Mouse (Mus musculus) Patski (cell line): ENCODE results near the gene Oas1d. TPM values are rescaled to one million over a fixed set of nuclear protein-coding genes. Genes with fewer than 3 reads are reported as not detected.
"Not testable (repeated sequence)": the region's sequence is repeated elsewhere in the genome, so short reads cannot be mapped to it uniquely, and the experiment has no call there.

Source experiments
- ATAC-seq: fragments of 100-300 bp; one replicate; pipeline ENCODE4 v1.8.0; 2021
- CTCF ChIA-PET: fragments of 350-600 bp; sonication (Branson Sonifier 250); formaldehyde crosslinking; loops from one replicate; lab custom pipeline; 2022; ENCODE audit warnings: inconsistent platforms; lab: Charles Lee
- POLR2A ChIA-PET: fragments of 350-600 bp; sonication (Branson Sonifier 250); formaldehyde crosslinking; loops from one replicate; lab custom pipeline; 2022; ENCODE audit warnings: antibody characterized with exemption, inconsistent platforms; lab: Charles Lee
- DNase-seq: peaks from one replicate; pipeline ENCODE4 v3.0.0-alpha.2; 2011; ENCODE audit warnings: low read depth, low spot score
- H3K27me3 ChIP-seq: fragments of 371-371 bp; one replicate; pipeline ENCODE4 v1.5.1; 2021
- CTCF ChIP-seq: fragments of 100-300 bp; IDR thresholded peaks from one replicate; pipeline ENCODE4 v1.5.1; 2021
- in situ Hi-C: fragments of 300-500 bp; cut with MboI; formaldehyde crosslinking; loops from 3 replicates; pipeline ENCODE4 v1.11.1; 2018; ENCODE audit warnings: low pct_unique_long_range_greater_than_20kb, mixed read lengths
- polyA plus RNA-seq: library from polyadenylated mRNA; unstranded; gene quantifications from one replicate; pipeline ENCODE4 v1.2.3, GENCODE M21; 2021

Oas1d gene
- polyA plus RNA-seq, 1 experiment from 2014 or later = not detected

DNA sequence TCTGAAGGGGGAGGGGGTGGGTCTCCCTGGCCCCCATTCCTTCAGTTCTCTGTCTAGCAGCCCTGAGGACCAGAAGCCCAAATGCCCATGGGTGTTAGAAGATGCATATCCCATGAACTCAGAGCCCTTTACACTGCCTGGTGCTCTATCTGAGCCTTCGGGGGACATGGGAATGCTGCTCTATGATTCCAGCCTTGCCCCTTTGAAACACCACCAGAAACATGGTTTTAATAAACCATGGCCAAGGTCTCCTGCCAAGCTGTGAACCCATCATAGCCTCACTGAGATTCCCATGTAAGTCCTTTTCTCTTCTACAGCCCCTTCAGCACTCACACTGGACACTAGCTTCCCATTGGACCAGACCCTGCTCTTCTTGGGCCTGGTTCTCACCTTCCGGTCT, 24.3 kb upstream of the Oas1d start:
- POLR2A ChIA-PET = no interaction called here
- CTCF ChIA-PET = no interaction called here
- DNase-seq (no peak), ATAC-seq (no peak)
- H3K27me3 ChIP-seq = no peaks in the 10 kb centered on the region
- in situ Hi-C loops = loop anchor here (5.0 kb wide), 1 partner anchor 93 kb away; the partner anchor contains the start of gene Oas1e
- TF ChIP-seq CTCF = no peak

- no peak for DNase-seq
- POLR2A ChIA-PET = no interaction called here
- ATAC-seq = no peak
- TF ChIP-seq CTCF = no peak
- H3K27me3 ChIP-seq = no peaks in the 10 kb centered on the region
- CTCF ChIA-PET = no interaction called here
- in situ Hi-C loops = loop anchor here (5.0 kb wide), 1 partner anchor 94 kb away; the partner anchor contains the start of gene Oas1e
Measured at GRCm38 (mm10) chr5:120890991-120891390, 23.3 kb upstream of the Oas1d start.

- ATAC-seq, H3K27me3 ChIP-seq, CTCF ChIA-PET, DNase-seq, POLR2A ChIA-PET: not testable (repeated sequence)
- in situ Hi-C loops = loop anchor here (5.0 kb wide), 1 partner anchor 94 kb away; the partner anchor contains the start of gene Oas1e
Measured at GRCm38 (mm10) chr5:120891566-120892242, 22.6 kb upstream of the Oas1d start.

GRCm38 (mm10) chr5:120892243-120892660, 22.1 kb upstream of the Oas1d start:
- no peak for TF ChIP-seq CTCF
- ATAC-seq (no peak), DNase-seq (no peak)
- CTCF ChIA-PET = no interaction called here
- POLR2A ChIA-PET = no interaction called here
- in situ Hi-C loops = loop anchor here (5.0 kb wide), 1 partner anchor 95 kb away; the partner anchor contains the start of gene Oas1e
- H3K27me3 ChIP-seq = no peaks in the 10 kb centered on the region

DNA sequence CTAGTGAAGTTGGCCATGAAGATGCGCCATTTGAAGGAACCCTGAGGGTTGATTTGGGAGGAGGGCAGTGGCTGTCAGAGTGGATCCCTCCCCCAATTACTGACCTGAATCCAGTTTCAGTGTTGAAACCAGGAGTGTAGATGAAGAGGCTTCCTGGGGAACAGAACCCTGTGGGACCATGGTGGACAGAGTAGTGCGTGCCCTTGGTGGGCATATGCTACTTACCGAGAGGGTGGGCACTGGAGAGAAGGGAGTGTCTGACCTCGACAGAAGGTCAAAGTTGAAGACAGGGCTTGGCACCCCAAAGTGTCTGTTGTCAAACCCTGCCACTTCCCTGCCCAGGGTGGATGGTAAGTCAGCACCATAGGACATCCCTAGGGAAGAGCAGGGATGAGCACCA, 20.5 kb upstream of the Oas1d start:
- DNase-seq = not testable (repeated sequence)
- in situ Hi-C loops = loop anchor here (5.0 kb wide), 1 partner anchor 97 kb away; the partner anchor contains the start of gene Oas1e

GRCm38 (mm10) chr5:120894692-120895091, 19.6 kb upstream of the Oas1d start:
- H3K27me3 ChIP-seq, CTCF ChIA-PET, DNase-seq, POLR2A ChIA-PET, ATAC-seq: not testable (repeated sequence)
- in situ Hi-C loops = loop anchor here (5.0 kb wide), 1 partner anchor 97 kb away; the partner anchor contains the start of gene Oas1e

More for the DNA sequence above, 20.5 kb upstream of the Oas1d start:
- H3K27me3 ChIP-seq, CTCF ChIA-PET, POLR2A ChIA-PET, ATAC-seq: not testable (repeated sequence)

DNA sequence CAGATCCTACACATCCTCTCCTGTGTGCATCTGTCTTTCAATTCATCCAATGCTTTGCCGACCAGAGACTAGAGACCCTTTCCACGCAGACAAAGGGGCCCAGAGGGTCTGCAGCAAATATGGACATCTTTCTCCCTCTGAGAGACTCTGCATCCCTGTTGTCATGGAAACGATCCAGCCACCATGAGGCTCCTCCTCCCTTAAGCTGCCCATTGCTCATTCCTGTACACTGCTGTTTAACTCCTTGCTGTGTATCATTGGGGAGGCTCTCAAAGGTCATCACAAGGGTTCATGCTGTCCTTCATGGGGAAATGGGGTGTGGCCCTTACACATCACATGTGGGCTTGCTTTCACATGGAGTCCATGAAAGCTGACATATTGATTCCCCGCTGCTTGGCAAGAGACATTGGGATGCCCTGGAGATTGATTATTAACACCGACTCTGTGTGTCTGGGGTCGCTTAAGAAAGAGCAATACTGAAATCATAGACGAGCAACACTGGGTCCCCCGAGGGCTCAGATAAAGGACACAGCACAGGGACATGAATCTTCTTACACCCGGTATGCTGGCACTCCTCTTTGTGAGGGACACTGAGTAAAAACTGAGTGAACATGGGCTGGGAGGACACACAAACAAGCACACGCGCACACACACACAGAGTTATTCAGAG, 19.0 kb upstream of the Oas1d start:
- DNase-seq = no peak
- ChIA-PET POLR2A (no interaction called here), CTCF (no interaction called here)
- no peaks in the 10 kb centered on the region for H3K27me3 ChIP-seq
- in situ Hi-C loops = no loop called here
- ATAC-seq = no peak
- TF ChIP-seq CTCF = no peak

- POLR2A ChIA-PET = interaction anchor here (0.6 kb wide), 1 partner anchor 40 kb away, joined by 3 read pairs; no protein-coding TSS in a partner anchor
- ATAC-seq (no peak), DNase-seq (no peak)
- in situ Hi-C loops = no loop called here
- TF ChIP-seq CTCF = no peak
- CTCF ChIA-PET = no interaction called here
- peaks cover 4% of the 10 kb centered on the region for H3K27me3 ChIP-seq
Measured at GRCm38 (mm10) chr5:120898307-120898706, 16.0 kb upstream of the Oas1d start.

DNA sequence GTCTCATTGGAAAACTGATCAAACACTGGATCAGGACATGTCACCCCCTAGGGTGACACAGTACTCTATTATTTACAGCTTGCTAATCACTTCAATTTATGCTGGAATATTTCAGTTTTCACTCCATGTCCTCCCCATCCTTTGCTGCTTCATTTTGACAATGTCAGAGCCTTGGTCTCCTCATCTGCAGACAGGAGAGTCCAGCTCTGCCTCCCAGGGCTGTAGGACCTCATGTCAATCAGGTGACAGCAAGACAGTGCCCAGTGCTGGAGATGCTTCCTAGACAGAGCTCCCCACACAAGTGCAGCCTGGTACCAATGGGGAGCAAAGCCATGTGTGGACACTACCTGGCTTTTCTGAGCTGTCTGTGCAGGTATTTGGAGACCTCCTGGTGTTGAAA, 15.6 kb upstream of the Oas1d start:
- no peak for DNase-seq
- H3K27me3 ChIP-seq = peaks cover 4% of the 10 kb centered on the region
- in situ Hi-C loops = no loop called here
- ChIA-PET CTCF (no interaction called here), POLR2A (interaction anchor here (0.6 kb wide), 1 partner anchor 40 kb away, joined by 3 read pairs; no protein-coding TSS in a partner anchor)
- no peak for ATAC-seq
- TF ChIP-seq CTCF = no peak

- DNase-seq (no peak), ATAC-seq (no peak)
- ChIA-PET CTCF (no interaction called here), POLR2A (no interaction called here)
- in situ Hi-C loops = no loop called here
- peaks cover 8% of the 10 kb centered on the region for H3K27me3 ChIP-seq
- TF ChIP-seq CTCF = no peak
Measured at GRCm38 (mm10) chr5:120900666-120901065, 13.7 kb upstream of the Oas1d start.

DNA sequence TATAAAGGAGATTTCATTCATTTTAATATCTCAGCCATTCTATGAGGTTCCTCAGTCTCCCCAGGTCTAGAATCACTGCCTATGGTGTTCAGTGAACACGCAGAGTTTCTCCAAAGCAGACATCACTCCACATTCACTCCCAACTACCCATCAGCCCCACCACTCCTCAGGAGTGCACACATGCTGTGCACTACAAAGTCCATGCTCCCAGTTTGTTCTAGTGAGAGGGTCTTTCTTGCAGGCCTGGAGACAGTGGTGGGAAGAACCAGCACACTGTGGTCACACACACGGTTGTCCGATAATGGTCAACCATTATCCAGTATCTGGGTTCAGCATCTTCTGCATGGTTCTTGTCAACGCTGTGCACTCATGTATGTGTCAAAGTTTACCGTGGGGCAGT, 12.3 kb upstream of the Oas1d start:
- no peak for DNase-seq
- TF ChIP-seq CTCF = no peak
- peaks cover 8% of the 10 kb centered on the region for H3K27me3 ChIP-seq
- in situ Hi-C loops = no loop called here
- POLR2A ChIA-PET = no interaction called here
- CTCF ChIA-PET = no interaction called here
- no peak for ATAC-seq

- H3K27me3 ChIP-seq, DNase-seq, in situ Hi-C loops, ATAC-seq, CTCF ChIA-PET: not testable (repeated sequence)
- POLR2A ChIA-PET = interaction anchor here (0.7 kb wide), 1 partner anchor 37 kb away, joined by 3 read pairs; no protein-coding TSS in a partner anchor
Measured at GRCm38 (mm10) chr5:120906791-120907733, 7.3 kb upstream of the Oas1d start, which contains the start of gene Oas1a. Oas1a (minus strand) TSS chr5:120907521.
